Mouse (Mus musculus) retina, postnatal 7 days (tissue): ENCODE data around the gene Txnrd1.

Source experiments
- DNase-seq: peaks from one replicate; pipeline ENCODE4 v3.0.0-alpha.2; 2012; ENCODE audit warnings: low read depth, low spot score

The Txnrd1 gene

DNA sequence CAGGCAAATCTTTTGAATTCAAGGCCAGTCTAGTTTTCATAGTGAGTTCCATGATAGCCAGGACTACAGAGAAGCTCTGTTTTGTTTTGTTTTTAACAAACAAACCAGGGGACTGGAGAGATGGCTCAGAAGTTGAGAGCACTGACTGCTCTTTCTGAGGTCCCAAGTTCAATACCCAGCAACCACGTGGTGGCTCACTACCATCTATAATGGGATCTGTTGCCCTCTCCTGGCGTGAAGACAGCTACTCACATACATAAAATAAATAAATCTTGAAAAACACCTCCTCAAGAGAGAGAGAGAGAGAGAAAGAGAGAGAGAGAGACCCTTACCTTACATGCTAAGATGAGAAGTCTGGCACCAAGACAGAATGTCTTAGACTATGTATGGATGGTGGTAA lies 84.9 kb downstream of the Txnrd1 start:
- no peak for DNase-seq

DNA sequence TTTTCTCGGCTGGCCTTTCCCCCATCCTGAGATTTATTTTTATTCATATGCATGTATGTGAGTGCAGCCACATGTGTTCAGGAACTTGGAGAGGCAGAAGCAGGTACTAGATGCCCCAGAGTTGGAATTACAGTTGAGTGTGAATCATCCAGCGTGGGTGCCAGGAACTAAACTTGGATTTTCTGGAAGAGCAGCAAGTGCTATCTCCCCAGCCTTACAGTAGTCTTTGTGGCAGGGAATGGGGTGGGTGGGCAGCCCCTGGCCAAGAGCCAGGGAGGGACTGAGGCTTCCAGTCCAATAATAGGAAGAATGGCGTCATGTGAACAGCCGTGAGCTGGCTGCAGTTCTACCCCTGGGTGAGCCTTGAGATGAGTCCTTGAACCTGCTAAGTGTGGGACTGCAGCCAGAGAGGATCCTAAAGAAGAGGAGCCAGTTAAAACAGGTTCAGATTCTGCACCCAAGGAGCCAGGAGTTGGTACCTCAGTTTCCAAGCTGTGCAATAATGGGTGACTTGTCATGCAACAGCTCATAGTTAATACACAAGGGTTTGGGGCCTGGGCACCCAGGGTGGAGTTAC lies 85.7 kb downstream of the Txnrd1 start:
- no peak for DNase-seq

DNA sequence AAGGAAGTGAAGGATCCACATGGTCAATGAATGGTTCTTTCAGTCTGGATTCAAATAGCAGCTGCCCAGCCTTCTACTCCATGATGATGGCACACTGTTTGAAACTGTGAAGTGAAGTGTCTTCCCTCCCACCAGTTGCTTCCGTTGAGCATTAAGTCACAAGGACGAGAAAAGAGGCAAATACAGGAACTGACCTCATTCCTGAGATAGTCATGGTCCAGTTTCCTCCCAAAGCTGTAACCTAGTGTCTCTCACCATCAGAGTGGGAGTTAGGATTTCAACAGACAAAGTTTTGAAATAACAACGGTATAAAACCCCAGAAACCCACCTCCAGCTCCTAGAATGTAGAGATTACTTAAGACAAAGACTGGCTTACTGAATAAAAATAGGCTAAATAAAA lies 89.8 kb downstream of the Txnrd1 start:
- no peak for DNase-seq

DNA sequence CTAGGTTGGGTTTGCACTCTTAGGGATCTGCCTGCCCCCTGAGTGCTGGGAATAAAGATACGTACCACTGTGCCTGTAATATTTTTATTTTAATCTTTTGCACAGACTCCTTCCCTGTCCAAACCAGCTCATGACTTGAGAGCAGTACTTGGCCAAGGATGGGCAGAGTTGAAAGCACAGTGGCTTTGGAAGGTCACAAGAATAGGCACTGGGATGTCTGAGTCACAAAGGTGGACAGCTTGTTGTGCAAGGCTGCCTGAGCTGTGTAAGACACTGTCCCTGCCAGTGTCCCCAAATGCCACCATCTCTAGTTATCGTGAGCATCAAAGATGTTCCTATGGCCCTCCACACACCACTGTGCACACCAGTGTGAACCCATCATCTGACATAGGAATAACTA lies 91.0 kb downstream of the Txnrd1 start:
- DNase-seq, result no peak

DNA sequence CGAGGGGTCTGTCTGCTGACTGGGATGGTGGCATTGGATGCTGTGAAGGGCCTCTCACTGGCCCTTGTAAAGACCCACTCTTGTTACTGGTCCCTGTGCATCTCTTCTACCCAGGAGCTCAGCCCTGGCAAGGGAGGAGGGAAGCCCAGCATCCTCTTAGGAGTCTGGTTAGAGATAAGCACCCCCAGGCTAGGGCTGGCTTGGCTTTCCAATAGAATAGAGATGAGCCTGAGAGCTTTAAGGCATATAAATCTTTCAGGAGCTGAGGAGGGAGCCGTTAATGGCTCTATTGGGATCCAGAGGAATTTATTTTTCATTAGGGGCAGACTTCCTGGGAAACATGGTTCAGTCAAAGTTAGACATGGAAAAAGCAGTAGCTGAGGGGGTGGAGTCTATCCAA lies 91.9 kb downstream of the Txnrd1 start:
- DNase-seq, result no peak

DNA sequence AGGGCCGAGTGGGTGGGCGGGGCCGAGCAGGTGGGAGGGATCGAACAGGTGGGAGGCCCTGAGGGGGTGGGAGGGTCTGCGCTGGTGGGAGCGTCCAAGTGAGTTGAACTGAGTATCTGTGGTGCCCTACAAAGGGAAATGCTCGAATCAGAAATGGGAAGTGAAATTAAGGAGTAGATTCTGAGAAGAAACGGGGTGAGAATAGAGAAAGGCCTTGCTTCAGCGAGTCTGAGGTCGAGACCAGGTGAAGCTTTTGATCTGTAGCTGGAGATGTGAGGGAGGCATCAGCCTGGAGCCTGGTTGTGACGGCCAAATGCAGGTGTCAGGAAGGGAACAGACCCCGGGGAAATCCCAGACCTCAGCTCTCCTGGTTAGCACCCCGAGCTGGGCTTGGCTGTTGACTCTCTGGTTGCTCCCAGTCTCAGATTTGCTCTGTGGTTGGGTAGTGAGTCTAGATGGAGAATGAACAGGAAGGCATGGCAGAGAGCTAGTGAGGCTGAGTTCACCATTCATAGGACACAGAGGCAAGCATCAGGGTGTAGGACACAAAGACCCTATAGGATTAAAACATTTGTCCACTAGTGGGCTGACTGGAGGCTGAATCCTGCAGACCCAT lies 101.4 kb downstream of the Txnrd1 start:
- DNase-seq, result no peak

DNA sequence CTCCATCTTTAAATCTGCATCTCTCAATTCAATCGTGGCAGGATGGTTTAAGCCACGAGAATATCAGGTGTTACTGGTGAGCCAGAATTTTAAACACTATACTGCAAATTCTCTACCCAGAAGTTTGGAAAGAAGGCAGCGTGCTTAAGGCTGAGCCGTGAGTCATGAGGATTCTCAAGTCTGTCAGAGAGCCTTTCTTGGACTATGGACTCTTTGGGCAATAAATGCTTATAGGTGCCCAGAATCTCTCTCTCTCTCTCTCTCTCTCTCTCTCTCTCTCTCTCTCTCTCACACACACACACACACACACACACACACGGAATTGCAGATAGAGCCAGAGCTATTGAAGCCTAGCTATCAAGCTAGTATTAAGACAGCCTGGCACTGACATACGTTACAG lies 102.0 kb downstream of the Txnrd1 start:
- DNase-seq, result no peak
